Mouse (Mus musculus) testis, adult 2 months (tissue): Measurements from ENCODE around the gene Arid2.

Source experiments
- CTCF ChIP-seq: fragments of 200-500 bp; IDR thresholded peaks from 2 replicates; pipeline ENCODE4 v1.5.1; 2012; ENCODE audit warnings: low read depth, mild to moderate bottlenecking, inconsistent platforms, low read length, moderate library complexity; ENCODE audit not compliant: control insufficient read depth, insufficient read depth, insufficient replicate concordance
- POLR2A ChIP-seq: fragments of 200-500 bp; IDR thresholded peaks from 2 replicates; pipeline ENCODE4 v1.6.1; 2012; ENCODE audit warnings: low read depth, mild to moderate bottlenecking, inconsistent platforms, low read length, moderate library complexity; ENCODE audit not compliant: control insufficient read depth

DNA sequence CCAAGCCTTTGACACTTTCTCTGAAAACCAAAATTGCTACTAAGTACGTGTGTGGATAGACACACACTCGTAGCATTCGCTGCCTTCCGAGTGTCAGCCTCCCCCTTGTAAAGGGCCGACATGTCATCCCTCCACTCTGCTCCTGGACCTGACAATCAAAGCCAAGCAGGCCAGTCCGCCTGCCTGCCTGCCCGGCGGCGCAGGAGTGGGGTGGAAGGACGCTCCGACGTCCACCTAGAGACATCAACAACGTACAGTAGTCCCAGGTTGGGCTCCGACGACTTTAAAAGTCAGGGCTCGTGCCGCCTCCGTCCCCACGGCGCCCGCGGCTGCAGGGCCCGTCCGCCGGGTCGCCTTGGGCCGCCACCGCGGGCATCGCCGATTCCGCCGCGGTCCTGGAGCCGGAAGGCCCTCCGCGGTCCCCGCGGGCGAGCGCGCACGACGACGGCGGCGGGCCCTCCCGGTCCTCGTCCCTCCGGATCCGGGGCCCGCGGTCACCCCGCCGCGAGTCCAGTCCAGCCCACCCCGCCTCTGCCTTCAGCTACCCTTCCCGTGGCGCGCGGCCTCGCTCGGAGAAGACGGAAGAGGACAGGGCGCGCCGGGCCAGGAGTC, 2.5 kb upstream of the Arid2 start:
- TF ChIP-seq CTCF (no peak), POLR2A (peak; percentile 59; the same call in 1 of the 2 replicates)
